Mouse (Mus musculus): ENCODE data around the gene Ppp6r3. TPM values are rescaled to one million over a fixed set of nuclear protein-coding genes. Genes with fewer than 3 reads are reported as not detected.

Ppp6r3 gene
- polyA plus RNA-seq, 1 experiment from 2014 or later = 43.1 TPM

GRCm38 (mm10) chr19:3577911-3578290 is 2.4 kb upstream of the Ppp6r3 start:
- Histone ChIP-seq H3K27me3 (replicated peaks; ENCODE audit: control insufficient read depth, insufficient read depth, low read length) (no peaks in the 10 kb centered on the region), H3K4me3 (ENCODE audit: low read length) (no peak overlapping the region), H3K4me1 (ENCODE audit: control insufficient read depth, insufficient read depth, low read length) (peaks cover 31% of the 10 kb centered on the region), H3K9me3 (ENCODE audit: control insufficient read depth, low read length) (no peaks in the 10 kb centered on the region), H3K4me2 (ENCODE audit: low read depth, low read length) (0 out of 2 replicates have a peak overlapping the region, but pooled peaks have one; percentile 6), H3K36me3 (ENCODE audit: control insufficient read depth, insufficient read depth, low read length) (no peaks in the 10 kb centered on the region), H3K27ac (ENCODE audit: low read length) (peak overlapping the region; percentile 74; the same call in 1 of the 2 replicates), H3K9ac (ENCODE audit: low read depth, low read length) (no peak overlapping the region)
- ATAC-seq = no peak

GRCm38 (mm10) chr19:3577265-3577910 is 1.8 kb upstream of the Ppp6r3 start:
- no peak overlapping the region for H3K9ac ChIP-seq (ENCODE audit: low read depth, low read length)
- H3K4me2 ChIP-seq (ENCODE audit: low read depth, low read length) = 0 out of 2 replicates have a peak overlapping the region, but pooled peaks have one; percentile 6
- WGBS = 60% methylated on average over 4 of the region's 4 CpGs
- ATAC-seq = no peak
- peak overlapping the region; percentile 74 for H3K27ac ChIP-seq (ENCODE audit: low read length)
- H3K9me3 ChIP-seq (ENCODE audit: control insufficient read depth, low read length) = no peaks in the 10 kb centered on the region
- no peak overlapping the region for H3K4me3 ChIP-seq (ENCODE audit: low read length)
- H3K36me3 ChIP-seq (ENCODE audit: control insufficient read depth, insufficient read depth, low read length) = no peaks in the 10 kb centered on the region
- peaks cover 31% of the 10 kb centered on the region for H3K4me1 ChIP-seq (ENCODE audit: control insufficient read depth, insufficient read depth, low read length)
- H3K27me3 ChIP-seq (replicated peaks; ENCODE audit: control insufficient read depth, insufficient read depth, low read length) = no peaks in the 10 kb centered on the region

GRCm38 (mm10) chr19:3576451-3577264 is 1.1 kb upstream of the Ppp6r3 start:
- no peaks in the 10 kb centered on the region for H3K36me3 ChIP-seq (ENCODE audit: control insufficient read depth, insufficient read depth, low read length)
- H3K27ac ChIP-seq (ENCODE audit: low read length) = peak overlapping the region; percentile 97
- H3K4me2 ChIP-seq (ENCODE audit: low read depth, low read length) = peak overlapping the region; percentile 46
- H3K4me1 ChIP-seq (ENCODE audit: control insufficient read depth, insufficient read depth, low read length) = peaks cover 31% of the 10 kb centered on the region
- no peak for ATAC-seq
- WGBS = 77% methylated on average over 5 of the region's 5 CpGs
- no peaks in the 10 kb centered on the region for H3K9me3 ChIP-seq (ENCODE audit: control insufficient read depth, low read length)
- no peak overlapping the region for H3K9ac ChIP-seq (ENCODE audit: low read depth, low read length)
- H3K4me3 ChIP-seq (ENCODE audit: low read length) = peak overlapping the region; percentile 70
- H3K27me3 ChIP-seq (replicated peaks; ENCODE audit: control insufficient read depth, insufficient read depth, low read length) = no peaks in the 10 kb centered on the region

DNA sequence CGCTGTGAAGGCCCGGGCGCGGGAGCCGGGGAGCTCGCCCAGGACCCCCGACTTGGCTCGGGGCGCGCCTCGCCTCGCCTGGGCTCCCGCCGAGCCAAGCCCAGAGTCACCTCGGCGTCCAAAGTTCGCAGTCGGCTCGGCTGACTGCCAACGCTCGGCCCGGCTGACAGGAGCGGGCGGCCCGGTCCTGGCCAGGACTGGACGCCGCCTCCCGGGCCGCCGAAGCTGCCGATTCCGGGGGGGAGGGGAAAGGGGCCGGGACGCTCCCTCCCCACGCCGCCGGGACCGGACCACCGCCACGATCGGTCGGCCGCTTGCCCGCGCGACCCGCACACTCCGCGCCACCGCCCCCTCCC is 295 bp downstream of the Ppp6r3 start:
- ATAC-seq = peak; percentile 65
- H3K4me2 ChIP-seq (ENCODE audit: low read depth, low read length) = peak overlapping the region; percentile 56
- H3K9ac ChIP-seq (ENCODE audit: low read depth, low read length) = peak overlapping the region; percentile 92
- no peaks in the 10 kb centered on the region for H3K27me3 ChIP-seq (replicated peaks; ENCODE audit: control insufficient read depth, insufficient read depth, low read length)
- H3K4me1 ChIP-seq (ENCODE audit: control insufficient read depth, insufficient read depth, low read length) = peaks cover 31% of the 10 kb centered on the region
- H3K27ac ChIP-seq (ENCODE audit: low read length) = peak overlapping the region; percentile 96
- peak overlapping the region; percentile 70 for H3K4me3 ChIP-seq (ENCODE audit: low read length)
- H3K36me3 ChIP-seq (ENCODE audit: control insufficient read depth, insufficient read depth, low read length) = no peaks in the 10 kb centered on the region
- no peaks in the 10 kb centered on the region for H3K9me3 ChIP-seq (ENCODE audit: control insufficient read depth, low read length)
- WGBS = under 1% methylated on average over 50 of the region's 50 CpGs

GRCm38 (mm10) chr19:3574593-3575094 is 905 bp downstream of the Ppp6r3 start:
- Histone ChIP-seq H3K4me2 (ENCODE audit: low read depth, low read length) (peak overlapping the region; percentile 56), H3K36me3 (ENCODE audit: control insufficient read depth, insufficient read depth, low read length) (no peaks in the 10 kb centered on the region), H3K27me3 (replicated peaks; ENCODE audit: control insufficient read depth, insufficient read depth, low read length) (no peaks in the 10 kb centered on the region), H3K9me3 (ENCODE audit: control insufficient read depth, low read length) (no peaks in the 10 kb centered on the region), H3K27ac (ENCODE audit: low read length) (peak overlapping the region; percentile 96), H3K4me3 (ENCODE audit: low read length) (peak overlapping the region; percentile 70), H3K4me1 (ENCODE audit: control insufficient read depth, insufficient read depth, low read length) (peaks cover 31% of the 10 kb centered on the region), H3K9ac (ENCODE audit: low read depth, low read length) (peak overlapping the region; percentile 92)
- WGBS = under 1% methylated on average over 9 of the region's 9 CpGs
- no peak for ATAC-seq

DNA sequence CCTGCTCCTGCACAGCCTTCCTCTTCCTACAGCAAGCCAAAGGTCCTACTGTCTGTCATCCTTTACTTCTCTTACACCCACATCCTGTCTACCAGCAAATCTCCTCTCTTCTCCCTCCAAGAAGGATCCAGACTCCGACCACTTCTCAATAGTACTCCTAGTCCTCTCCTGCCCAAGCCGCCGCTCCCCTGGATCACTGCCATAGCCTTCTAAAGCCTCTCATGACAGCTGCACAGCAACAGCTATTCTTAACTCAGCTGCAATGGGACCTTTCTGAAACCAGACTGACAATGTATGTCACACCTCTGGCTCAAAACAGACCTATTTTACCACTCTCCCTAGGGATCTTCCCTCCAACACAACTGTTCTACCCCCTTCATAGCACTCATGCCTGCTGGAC is 11.2 kb downstream of the Ppp6r3 start:
- 82% methylated on average over 3 of the region's 3 CpGs for WGBS

DNA sequence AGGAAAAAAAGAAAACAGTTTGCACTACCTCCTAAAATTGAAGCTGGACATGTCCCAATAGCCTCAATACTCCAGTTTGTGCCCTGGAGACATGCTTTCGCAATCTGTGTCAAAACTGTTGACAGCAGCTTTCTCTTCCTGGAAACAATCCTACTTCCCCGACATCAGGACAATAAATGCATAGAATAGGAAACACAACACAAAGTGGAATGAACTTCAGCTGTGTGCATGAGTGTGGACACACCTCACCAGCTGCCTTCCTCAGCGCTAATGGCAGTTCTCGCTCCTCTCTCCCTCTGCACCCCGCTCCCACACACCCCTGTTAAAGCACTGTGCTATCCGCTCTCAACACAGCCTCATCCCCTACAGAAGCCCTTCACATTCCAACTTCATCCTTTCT is 12.8 kb downstream of the Ppp6r3 start:
- Histone ChIP-seq H3K9me3 (ENCODE audit: control insufficient read depth, low read length) (no peaks in the 10 kb centered on the region), H3K4me1 (ENCODE audit: control insufficient read depth, insufficient read depth, low read length) (peaks cover 5% of the 10 kb centered on the region), H3K4me2 (ENCODE audit: low read depth, low read length) (no peak overlapping the region), H3K27ac (ENCODE audit: low read length) (no peak overlapping the region), H3K9ac (ENCODE audit: low read depth, low read length) (no peak overlapping the region), H3K4me3 (ENCODE audit: low read length) (no peak overlapping the region), H3K27me3 (replicated peaks; ENCODE audit: control insufficient read depth, insufficient read depth, low read length) (no peaks in the 10 kb centered on the region), H3K36me3 (ENCODE audit: control insufficient read depth, insufficient read depth, low read length) (no peaks in the 10 kb centered on the region)
- 85% methylated on average over 6 of the region's 6 CpGs for WGBS
- no peak for ATAC-seq

More for the DNA sequence above, 11.2 kb downstream of the Ppp6r3 start:
- peaks cover 9% of the 10 kb centered on the region for H3K4me1 ChIP-seq (ENCODE audit: control insufficient read depth, insufficient read depth, low read length)
- H3K36me3 ChIP-seq (ENCODE audit: control insufficient read depth, insufficient read depth, low read length) = no peaks in the 10 kb centered on the region
- H3K9me3 ChIP-seq (ENCODE audit: control insufficient read depth, low read length) = no peaks in the 10 kb centered on the region
- H3K27ac ChIP-seq (ENCODE audit: low read length) = no peak overlapping the region
- no peak overlapping the region for H3K9ac ChIP-seq (ENCODE audit: low read depth, low read length)
- ATAC-seq = no peak
- H3K4me2 ChIP-seq (ENCODE audit: low read depth, low read length) = no peak overlapping the region
- H3K27me3 ChIP-seq (replicated peaks; ENCODE audit: control insufficient read depth, insufficient read depth, low read length) = no peaks in the 10 kb centered on the region
- H3K4me3 ChIP-seq (ENCODE audit: low read length) = no peak overlapping the region

DNA sequence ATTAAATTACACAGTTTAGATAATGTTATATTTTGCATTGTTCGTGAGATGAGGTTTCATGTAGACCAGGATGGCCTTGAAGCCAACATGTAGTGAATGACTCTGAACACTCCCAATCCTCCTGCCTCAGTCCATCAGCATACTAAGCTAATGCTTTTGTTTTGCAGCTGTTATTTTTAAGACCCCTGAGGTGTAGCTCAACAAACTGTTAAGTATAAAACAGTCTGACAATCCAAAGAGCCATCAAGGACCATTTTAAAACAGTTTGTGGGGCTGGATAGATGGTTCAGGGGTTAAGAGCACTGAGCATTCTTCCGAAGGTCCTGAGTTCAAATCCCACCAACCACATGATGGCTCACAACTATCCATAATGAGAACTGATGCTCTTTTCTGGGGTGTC is 13.3 kb downstream of the Ppp6r3 start:
- Histone ChIP-seq H3K4me1 (ENCODE audit: control insufficient read depth, insufficient read depth, low read length) (peaks cover 2% of the 10 kb centered on the region), H3K27me3 (replicated peaks; ENCODE audit: control insufficient read depth, insufficient read depth, low read length) (no peaks in the 10 kb centered on the region), H3K4me3 (ENCODE audit: low read length) (no peak overlapping the region), H3K9me3 (ENCODE audit: control insufficient read depth, low read length) (no peaks in the 10 kb centered on the region), H3K9ac (ENCODE audit: low read depth, low read length) (no peak overlapping the region), H3K27ac (ENCODE audit: low read length) (no peak overlapping the region), H3K36me3 (ENCODE audit: control insufficient read depth, insufficient read depth, low read length) (no peaks in the 10 kb centered on the region), H3K4me2 (ENCODE audit: low read depth, low read length) (no peak overlapping the region)
- WGBS = 97% methylated on average over 2 of the region's 2 CpGs
- no peak for ATAC-seq

DNA sequence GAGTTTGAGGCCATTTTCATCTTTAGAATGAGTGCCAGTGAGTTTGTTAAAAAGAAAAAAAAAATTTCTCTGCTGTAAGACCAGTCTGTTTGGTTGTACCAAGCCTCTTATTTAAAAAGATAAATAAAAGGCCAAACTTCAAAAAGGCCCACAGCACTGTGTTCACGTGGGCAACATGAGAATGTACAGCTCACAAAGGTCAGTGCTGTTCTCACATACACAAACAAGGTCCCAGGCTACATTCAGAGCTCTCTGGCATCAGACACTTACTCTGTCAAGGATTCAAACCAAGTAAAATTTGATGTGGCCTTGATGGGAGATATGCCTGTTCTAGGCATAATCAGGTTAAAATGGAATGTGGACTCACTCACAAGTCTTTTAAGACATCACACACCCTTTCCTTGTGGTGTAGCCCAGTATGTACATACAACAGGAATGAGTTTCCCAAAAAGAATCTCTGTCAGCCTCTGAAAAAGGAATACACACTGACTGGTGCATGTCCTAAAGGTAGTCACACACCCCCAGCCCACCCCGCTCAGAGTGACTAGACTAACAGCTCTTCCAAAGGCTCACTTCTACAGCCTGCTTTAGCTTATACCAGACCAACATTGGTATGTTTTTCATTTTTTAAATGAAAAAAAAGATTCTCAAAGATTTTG is 19.3 kb downstream of the Ppp6r3 start:
- no peaks in the 10 kb centered on the region for H3K27me3 ChIP-seq (replicated peaks; ENCODE audit: control insufficient read depth, insufficient read depth, low read length)
- H3K9me3 ChIP-seq (ENCODE audit: control insufficient read depth, low read length) = no peaks in the 10 kb centered on the region
- no peak overlapping the region for H3K27ac ChIP-seq (ENCODE audit: low read length)
- H3K9ac ChIP-seq (ENCODE audit: low read depth, low read length) = no peak overlapping the region
- no peaks in the 10 kb centered on the region for H3K36me3 ChIP-seq (ENCODE audit: control insufficient read depth, insufficient read depth, low read length)
- no peak overlapping the region for H3K4me3 ChIP-seq (ENCODE audit: low read length)
- no peak overlapping the region for H3K4me2 ChIP-seq (ENCODE audit: low read depth, low read length)
- 83% methylated on average over 2 of the region's 2 CpGs for WGBS
- peaks cover 4% of the 10 kb centered on the region; the same call in 1 of the 2 replicates for H3K4me1 ChIP-seq (ENCODE audit: control insufficient read depth, insufficient read depth, low read length)
- no peak for ATAC-seq

Measured in intestine, embryonic 16.5 days (tissue).